Mouse (Mus musculus): ENCODE data around the gene Als2cl. TPM values are rescaled to one million over a fixed set of nuclear protein-coding genes. Genes with fewer than 3 reads are reported as not detected.
A peak's percentile ranks its signal among the peaks of the same experiment; 100 is the strongest.

The Als2cl gene
- total RNA-seq, 2 experiments from 2014 or later = 12.4 to 16.0 TPM

GRCm38 (mm10) chr9:110916786-110917185 is 37.1 kb downstream of the Als2cl start, which contains the start of gene Fam240a:
Fam240a (minus strand) TSS chr9:110916861.
- DNase-seq = no peak

- no peak for DNase-seq
Observed at GRCm38 (mm10) chr9:110920665-110921419, 41.2 kb downstream of the Als2cl start.

- peak; percentile 81 to 90 for DNase-seq
Observed at GRCm38 (mm10) chr9:110922759-110923158, 43.1 kb downstream of the Als2cl start.

GRCm38 (mm10) chr9:110931573-110931972 is 51.9 kb downstream of the Als2cl start:
- DNase-seq = no peak

GRCm38 (mm10) chr9:110933850-110934437 is 54.3 kb downstream of the Als2cl start:
- no peak for DNase-seq

- DNase-seq = no peak
Observed at GRCm38 (mm10) chr9:110935941-110936340, 56.3 kb downstream of the Als2cl start.

- DNase-seq = peak; percentile 40 to 44
Observed at GRCm38 (mm10) chr9:110937506-110938490, 58.1 kb downstream of the Als2cl start.

GRCm38 (mm10) chr9:110944265-110944664 is 64.6 kb downstream of the Als2cl start:
- no peak for DNase-seq

GRCm38 (mm10) chr9:110945343-110945742 is 65.7 kb downstream of the Als2cl start:
- DNase-seq = no peak

GRCm38 (mm10) chr9:110945926-110946325 is 66.3 kb downstream of the Als2cl start, which contains the start of gene Tdgf1:
Tdgf1 (minus strand) TSS chr9:110946158.
- no peak for DNase-seq

GRCm38 (mm10) chr9:110946548-110947044 is 66.9 kb downstream of the Als2cl start:
- no peak for DNase-seq

- DNase-seq = no peak
Observed at GRCm38 (mm10) chr9:110947261-110947661, 67.6 kb downstream of the Als2cl start.

GRCm38 (mm10) chr9:110947900-110948299 is 68.2 kb downstream of the Als2cl start:
- DNase-seq = no peak

GRCm38 (mm10) chr9:110948813-110949310 is 69.2 kb downstream of the Als2cl start:
- DNase-seq = no peak

GRCm38 (mm10) chr9:110950109-110950508 is 70.4 kb downstream of the Als2cl start:
- no peak for DNase-seq

Small RNA genes within 50 kb of the gene (microRNA-seq; reads per million reads assigned to microRNA genes)
- not detected for gene Gm24269

Other genes starting within 250 kb of the Als2cl start
- 1 to 10 TPM; 7.2 to 8.1 TPM for gene Nbeal2, start 225.7 kb upstream of the Als2cl start, total RNA-seq (2021)
- gene Ccdc12, start 223.4 kb upstream of the Als2cl start, total RNA-seq (2021) = 10 to 100 TPM; 61.3 to 64.7 TPM
- 1 to 10 TPM; 1.8 to 2.2 TPM for gene Myl3, start 138.0 kb upstream of the Als2cl start, total RNA-seq (2021)
- 10 to 100 TPM; 12.5 to 23.1 TPM for gene Pth1r, start 132.7 kb upstream of the Als2cl start, total RNA-seq (2021)
- not detected for gene Prss42, start 81.7 kb upstream of the Als2cl start, total RNA-seq (2021)
- gene Prss44, start 65.9 kb upstream of the Als2cl start, total RNA-seq (2021) = not detected
- not detected for gene Prss43, start 53.2 kb upstream of the Als2cl start, total RNA-seq (2021)
- gene Prss45, start 45.3 kb upstream of the Als2cl start, total RNA-seq (2021) = not detected
- gene Prss46, start 35.4 kb upstream of the Als2cl start, total RNA-seq (2021) = not detected
- gene Prss50, start 21.9 kb upstream of the Als2cl start, total RNA-seq (2021) = not detected
- gene Tmie, start 243 bp downstream of the Als2cl start, total RNA-seq (2021) = 1 to 10 TPM; 2.0 to 3.0 TPM
- gene Fam240a, start 37.0 kb downstream of the Als2cl start, total RNA-seq (2021) = not detected
- gene Tdgf1, start 66.3 kb downstream of the Als2cl start, total RNA-seq (2021) = not detected
- 10 to 100 TPM in 1 of 2 experiments, 1 to 10 TPM in 1; 7.9 to 11.1 TPM for gene Lrrc2, start 71.7 kb downstream of the Als2cl start, total RNA-seq (2021)
- gene Rtp3, start 110.7 kb downstream of the Als2cl start, total RNA-seq (2021) = 1 to 10 TPM; 2.3 to 4.9 TPM
- 1 to 10 TPM in 1 of 2 experiments, under 1 TPM in 1; 0.66 to 1.1 TPM for gene Ltf, start 139.4 kb downstream of the Als2cl start, total RNA-seq (2021)
- gene Ccrl2, start 177.6 kb downstream of the Als2cl start, total RNA-seq (2021) = 1 to 10 TPM; 7.2 to 9.2 TPM
- gene Lrrfip2, start 237.7 kb downstream of the Als2cl start, total RNA-seq (2021) = 10 to 100 TPM; 53.0 to 57.3 TPM